Mouse (Mus musculus) embryo, embryonic 10 days (tissue): ENCODE results near the gene Cysltr2.

ENCODE experiments used
- DNase-seq: peaks from one replicate; pipeline ENCODE4 v3.0.0-alpha.2; 2015; ENCODE audit warnings: low spot score

Cysltr2 gene

DNA sequence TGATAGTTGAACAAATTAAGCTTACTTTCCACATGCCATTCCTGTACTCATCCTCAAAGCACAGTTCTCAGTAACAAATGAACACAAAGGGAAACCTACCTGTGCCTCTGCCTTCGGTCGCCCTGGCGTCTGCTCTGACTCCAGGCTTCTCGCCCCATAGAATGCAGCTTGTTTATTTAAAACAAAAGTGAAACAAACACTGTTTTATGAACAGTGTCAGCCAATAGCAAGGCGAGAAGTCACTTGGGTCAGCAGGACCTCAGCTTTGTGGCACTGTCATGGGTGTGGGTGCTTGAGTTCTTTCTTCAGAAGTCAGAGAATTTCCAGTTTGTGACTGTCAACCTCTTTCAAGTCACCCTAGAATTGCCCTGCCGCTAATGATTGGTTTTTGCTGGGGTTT lies at the start of gene Cysltr2:
TSS of gene Cysltr2 (minus strand) at position 178 of the 400 bp plus-strand sequence.
- no peak for DNase-seq

GRCm38 (mm10) chr14:73094802-73095550 lies 46.1 kb upstream of the Cysltr2 start:
- no peak for DNase-seq

- DNase-seq: no peak
These were observed 44.0 kb upstream of the Cysltr2 start for GRCm38 (mm10) chr14:73092871-73093270.

DNA sequence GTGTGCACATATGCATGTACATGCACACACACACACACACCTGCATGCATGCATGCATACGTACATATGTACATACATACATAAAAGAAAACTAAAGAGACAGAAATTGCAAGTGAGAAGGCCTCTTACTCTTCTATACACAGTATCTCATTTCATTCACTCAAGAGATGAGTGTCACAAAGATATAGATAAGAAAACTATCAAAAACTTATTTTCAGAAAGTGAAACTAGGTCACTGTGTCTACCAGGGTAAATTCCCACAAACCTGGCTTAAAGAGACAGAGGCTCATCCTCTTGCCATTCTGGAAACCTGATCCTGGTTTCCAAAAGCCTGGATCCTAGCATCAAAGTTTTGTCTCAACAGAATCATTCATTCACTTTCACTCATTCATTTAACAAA lies 39.3 kb upstream of the Cysltr2 start:
- no peak for DNase-seq

DNA sequence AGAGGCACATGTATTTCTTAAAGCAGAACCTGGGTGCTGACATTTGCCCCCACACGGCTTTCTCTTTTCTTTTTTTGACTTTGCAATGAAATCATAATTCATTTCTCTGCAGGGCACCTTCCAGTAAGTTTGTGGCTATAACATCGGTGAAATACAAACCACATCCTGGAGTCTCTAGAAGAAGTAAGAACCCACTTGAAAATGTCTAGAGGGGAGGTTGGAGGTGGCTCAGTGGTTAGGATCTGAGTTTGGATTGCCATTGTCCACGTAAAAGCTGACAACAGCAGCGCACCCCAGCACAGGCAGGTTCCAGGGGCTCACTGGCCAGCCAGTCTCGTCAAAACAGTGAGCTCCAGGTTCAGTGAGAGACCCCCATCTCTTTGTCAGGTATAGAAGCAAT lies 38.8 kb upstream of the Cysltr2 start:
- DNase-seq: no peak

DNA sequence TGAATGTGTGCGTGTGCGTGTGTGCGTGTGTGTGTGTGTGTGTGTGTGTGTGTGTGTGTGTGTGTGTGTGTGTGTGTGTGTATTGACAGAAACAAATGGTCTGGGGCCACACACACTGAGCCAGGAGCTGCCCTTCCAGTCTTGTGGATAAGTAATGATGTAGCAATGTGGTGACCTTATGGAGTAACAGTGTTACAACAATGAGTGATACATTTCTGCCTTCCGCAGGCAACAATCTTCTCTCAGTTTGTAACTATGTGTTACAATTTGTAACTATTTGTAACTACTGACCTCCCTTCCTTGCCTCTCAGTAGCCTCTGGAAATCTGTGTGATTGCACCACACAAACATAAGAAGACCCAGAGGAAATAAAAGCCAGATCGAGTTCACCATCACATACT lies 38.3 kb upstream of the Cysltr2 start:
- DNase-seq: no peak

DNA sequence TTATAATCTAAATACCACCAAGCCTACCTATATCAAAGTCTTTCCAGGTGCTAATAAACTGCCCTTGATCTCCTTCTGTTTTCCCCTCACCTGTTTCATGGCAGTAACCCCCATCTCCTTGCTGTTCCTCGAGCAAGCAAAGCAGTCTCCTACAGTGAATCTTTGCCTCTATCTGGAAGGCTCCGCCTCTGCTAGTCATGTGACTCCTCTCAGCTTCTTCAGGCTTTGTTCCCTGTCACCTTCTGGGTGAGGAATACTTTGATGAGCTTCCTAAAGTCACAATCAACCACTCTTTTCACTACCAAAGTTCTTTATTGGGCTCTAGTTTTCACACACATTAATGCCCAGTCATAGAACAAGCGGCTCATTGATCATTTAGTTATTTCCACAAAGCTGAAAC lies 37.5 kb upstream of the Cysltr2 start:
- no peak for DNase-seq

- no peak for DNase-seq
These were observed 34.6 kb upstream of the Cysltr2 start for GRCm38 (mm10) chr14:73083563-73083962.

DNA sequence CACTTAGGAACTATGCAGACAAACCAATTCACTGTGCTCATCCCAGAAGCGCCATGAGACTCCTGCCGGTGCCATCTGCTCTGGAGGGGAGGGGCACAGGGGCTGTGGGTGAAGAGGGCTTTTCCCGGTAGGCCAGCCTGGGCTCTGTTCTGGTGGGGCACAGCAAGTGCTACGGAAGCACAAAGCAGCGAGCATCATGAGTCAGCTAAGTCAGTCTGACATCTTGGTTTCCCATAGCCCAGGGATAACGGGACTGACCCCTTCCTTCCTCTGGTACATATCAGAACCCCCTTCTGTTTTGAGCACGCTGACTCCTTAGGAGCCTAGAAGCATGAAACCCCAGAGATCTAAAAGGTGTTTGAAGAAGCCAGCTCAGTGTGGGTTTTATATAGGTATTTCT lies 15.5 kb upstream of the Cysltr2 start:
- no peak for DNase-seq

- DNase-seq: no peak
These were observed 9.8 kb upstream of the Cysltr2 start for GRCm38 (mm10) chr14:73058755-73059154.

- DNase-seq: no peak
These were observed 8.8 kb upstream of the Cysltr2 start for GRCm38 (mm10) chr14:73057764-73058163.

DNA sequence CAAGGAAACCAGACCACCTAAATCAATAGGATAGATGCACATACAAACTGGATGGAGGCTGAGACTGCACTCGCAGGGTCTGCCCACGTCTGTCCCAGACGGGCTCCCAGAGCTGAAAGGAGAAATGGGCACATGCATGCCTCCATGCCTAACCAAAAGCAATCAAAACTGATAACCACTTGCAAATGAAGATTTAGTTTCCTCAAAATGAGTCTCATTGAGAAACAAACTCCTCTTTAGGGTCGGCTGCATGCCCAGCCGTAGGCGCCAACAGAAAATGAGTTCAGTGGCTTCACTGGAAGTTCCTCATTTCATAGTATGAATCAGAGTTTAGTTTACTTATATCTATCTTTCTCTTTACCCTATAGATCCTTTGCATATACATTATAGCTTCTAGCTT lies 7.9 kb upstream of the Cysltr2 start:
- no peak for DNase-seq

- DNase-seq: no peak
These were observed 3.5 kb downstream of the Cysltr2 start for GRCm38 (mm10) chr14:73045199-73045928.

DNA sequence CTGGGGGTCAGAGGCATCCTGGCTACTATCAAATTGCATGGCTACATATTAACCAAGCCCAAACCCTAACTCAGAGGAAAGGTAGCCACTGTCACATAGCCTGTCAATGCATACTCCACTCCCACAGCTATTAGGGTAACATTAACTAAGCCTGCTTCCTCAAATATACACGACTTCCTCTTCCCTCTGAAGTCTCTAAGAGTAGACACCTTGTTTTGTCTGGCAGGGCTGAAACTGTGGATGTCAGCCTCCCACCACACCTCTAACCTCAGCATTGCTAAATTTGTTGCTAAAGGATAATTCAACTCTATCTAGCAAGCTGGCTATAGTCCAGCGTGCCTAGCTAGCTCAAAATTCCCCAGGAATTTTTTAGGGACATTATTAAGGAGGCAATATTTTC lies 7.2 kb downstream of the Cysltr2 start:
- no peak for DNase-seq

DNA sequence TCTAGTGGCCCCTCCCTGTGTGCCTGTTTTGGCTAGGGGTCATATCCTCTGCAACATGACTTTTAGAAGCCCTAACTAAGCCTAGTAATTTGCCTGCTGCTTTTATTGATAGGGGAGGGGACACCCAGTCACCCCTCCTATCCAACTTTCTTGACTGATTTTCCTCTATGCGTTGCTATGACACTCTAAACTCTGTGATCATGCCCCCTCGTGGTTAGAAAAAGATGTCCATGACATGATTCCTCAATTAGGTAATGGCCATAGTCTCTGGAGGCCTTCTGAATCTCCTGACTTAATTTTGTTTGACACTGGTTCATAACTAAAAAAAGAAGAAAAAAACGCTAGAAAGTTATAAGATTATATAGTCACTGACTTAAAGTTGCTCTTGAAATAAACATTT lies 15.6 kb downstream of the Cysltr2 start:
- no peak for DNase-seq

DNA sequence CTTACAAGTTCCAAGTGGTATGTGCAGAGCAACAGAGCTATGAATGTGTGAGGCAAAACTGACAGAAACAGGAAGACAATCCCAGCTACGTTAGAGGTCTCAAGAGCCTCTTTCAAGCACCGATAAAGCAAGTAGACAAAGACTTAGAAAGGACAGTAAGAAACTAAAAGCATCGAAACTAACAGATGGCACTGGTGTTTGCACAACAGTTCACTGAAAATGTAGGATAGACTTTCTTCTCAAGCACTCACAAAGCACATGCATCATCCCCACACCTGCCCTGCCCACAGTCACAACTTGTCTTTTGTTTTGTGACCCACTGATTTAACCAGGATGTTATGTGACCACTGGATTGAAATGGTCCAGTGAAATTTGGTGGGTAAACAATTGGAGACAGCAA lies 17.7 kb downstream of the Cysltr2 start:
- DNase-seq: no peak

- DNase-seq: no peak
These were observed 31.6 kb downstream of the Cysltr2 start for GRCm38 (mm10) chr14:73017272-73017671.

- peak; percentile 16 for DNase-seq
These were observed 33.5 kb downstream of the Cysltr2 start for GRCm38 (mm10) chr14:73015386-73015785.

- no peak for DNase-seq
These were observed 35.0 kb downstream of the Cysltr2 start for GRCm38 (mm10) chr14:73013723-73014544.

DNA sequence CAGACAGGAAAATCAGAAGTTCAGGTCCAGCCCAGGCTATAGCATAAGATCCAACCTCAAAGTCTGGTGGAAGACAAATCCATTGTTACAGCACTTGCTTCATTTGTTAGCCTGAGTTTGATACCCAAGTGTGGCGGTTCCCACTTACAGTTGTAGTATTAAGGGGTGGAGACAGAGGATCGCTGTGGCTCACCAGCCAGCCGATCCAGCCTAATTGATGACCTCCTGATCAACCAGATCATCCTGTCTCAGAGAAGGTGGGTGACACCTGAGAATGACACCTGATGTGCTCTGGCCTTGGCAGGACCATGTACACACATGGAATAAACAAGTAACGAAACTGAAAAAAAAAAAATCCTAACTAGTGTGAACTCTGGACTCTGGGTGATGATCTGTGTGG lies 47.1 kb downstream of the Cysltr2 start:
- no peak for DNase-seq

- DNase-seq: peak; percentile 70
These were observed 48.6 kb downstream of the Cysltr2 start for GRCm38 (mm10) chr14:73000325-73000724.

DNA sequence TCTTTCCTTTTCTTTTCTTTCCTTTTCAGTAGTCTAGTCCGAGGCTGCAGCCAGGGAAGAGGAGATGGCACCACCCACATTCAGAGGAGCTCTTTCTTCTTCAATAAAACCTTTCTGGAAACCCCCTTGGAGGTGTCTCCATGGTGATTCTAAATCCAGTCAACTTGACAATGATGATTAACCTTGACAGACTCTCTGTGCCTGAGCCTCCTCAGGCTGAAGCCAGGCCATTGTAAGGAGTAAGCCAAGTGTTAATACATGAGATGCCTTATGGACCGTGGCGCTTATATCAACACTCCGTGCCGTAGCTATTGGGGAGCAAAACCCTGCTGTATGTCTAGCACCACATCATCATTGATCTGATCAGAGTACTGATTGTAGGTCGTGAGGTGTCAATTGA lies 50.8 kb downstream of the Cysltr2 start:
- DNase-seq: peak; percentile 30

GRCm38 (mm10) chr14:72986044-72986443 lies 62.9 kb downstream of the Cysltr2 start:
- DNase-seq: no peak
